Comparison of ENCODE assay signal across 22 mouse cellular contexts in genomic region chr6:83612976-83613375, GRCm38 (mm10). TPM values are rescaled to one million over a fixed set of nuclear protein-coding genes. Genes with fewer than 3 reads are reported as not detected.
"Had no signal": no experiment of that assay in that cellular context is flagged by ENCODE, and none has a peak within 500 bp of the region (broad histone marks: within the 10 kb centered on the region; RNA-seq: fewer than 3 reads in every experiment).

No protein-coding gene starts in this region.

- ATAC-seq: liver, embryonic 12.5 days; midbrain, embryonic 16.5 days had no signal

- H3K27me3 ChIP-seq: liver, embryonic 12.5 days; midbrain, embryonic 12.5 days; neural tube, embryonic 13.5 days; stomach, embryonic 15.5 days had no signal

- H3K27ac ChIP-seq: limb, embryonic 15.5 days; liver, embryonic 12.5 days; midbrain, embryonic 12.5 days; neural tube, embryonic 13.5 days; stomach, embryonic 15.5 days had no signal

- DNase-seq: kidney, postnatal 25 days; layer of hippocampus, adult 9-11 months; layer of hippocampus, postnatal 36 days; lung, embryonic 14.5 days; lung, postnatal 10 days; lung, postnatal 4 days; retina, postnatal 1 day; right cerebral cortex, postnatal 4 days; thymus, adult 2 months; thymus, postnatal 25 days had no signal

- H3K4me2 ChIP-seq: limb, embryonic 15.5 days; liver, embryonic 12.5 days; lung, embryonic 14.5 days; midbrain, embryonic 12.5 days; neural tube, embryonic 13.5 days; stomach, embryonic 15.5 days had no signal

- H3K4me3 ChIP-seq: limb, embryonic 15.5 days; liver, embryonic 12.5 days; midbrain, embryonic 12.5 days; neural tube, embryonic 13.5 days; stomach, embryonic 15.5 days had no signal

- H3K4me1 ChIP-seq: limb, embryonic 15.5 days; liver, embryonic 12.5 days; midbrain, embryonic 12.5 days; neural tube, embryonic 13.5 days; stomach, embryonic 15.5 days had no signal

- H3K9me3 ChIP-seq: limb, embryonic 15.5 days; liver, embryonic 12.5 days; midbrain, embryonic 12.5 days; neural tube, embryonic 13.5 days; stomach, embryonic 15.5 days had no signal

- H3K9ac ChIP-seq: limb, embryonic 15.5 days; liver, embryonic 12.5 days; lung, embryonic 14.5 days; midbrain, embryonic 12.5 days; neural tube, embryonic 13.5 days; stomach, embryonic 15.5 days had no signal

- H3K36me3 ChIP-seq: limb, embryonic 15.5 days; liver, embryonic 12.5 days; midbrain, embryonic 12.5 days; neural tube, embryonic 13.5 days; stomach, embryonic 15.5 days had no signal

RNA-seq across cellular contexts. Expression of gene Clec4f, which starts 43.0 kb away (rescaled TPM):
- total RNA-seq: layer of hippocampus, adult 18-20 months; layer of hippocampus, postnatal 36 days; left cerebral cortex, adult 8-10 months; left cerebral cortex, postnatal 25 days; megakaryocyte-erythroid progenitor cell, adult 5-6 weeks had no signal
- polyA plus RNA-seq: limb, embryonic 11.5 days; limb, embryonic 15.5 days; lung, embryonic 14.5 days; midbrain, embryonic 12.5 days; midbrain, embryonic 16.5 days; neural tube, embryonic 13.5 days; spleen, adult 2 months had no signal
